Mouse (Mus musculus) CD4-positive, CD25-positive, alpha-beta regulatory T cell, adult 9 weeks (primary cell): ENCODE data around the gene Ptprg. TPM values are rescaled to one million over a fixed set of nuclear protein-coding genes. Genes with fewer than 3 reads are reported as not detected.

Experiments used
- polyA plus RNA-seq: library from polyadenylated mRNA; unstranded; fragments of 100-300 nt; shearing (Covaris generic); gene quantifications from one replicate; pipeline ENCODE4 v1.2.1, GENCODE M21; 2017

Ptprg gene
- polyA plus RNA-seq, result 0.05 TPM

DNA sequence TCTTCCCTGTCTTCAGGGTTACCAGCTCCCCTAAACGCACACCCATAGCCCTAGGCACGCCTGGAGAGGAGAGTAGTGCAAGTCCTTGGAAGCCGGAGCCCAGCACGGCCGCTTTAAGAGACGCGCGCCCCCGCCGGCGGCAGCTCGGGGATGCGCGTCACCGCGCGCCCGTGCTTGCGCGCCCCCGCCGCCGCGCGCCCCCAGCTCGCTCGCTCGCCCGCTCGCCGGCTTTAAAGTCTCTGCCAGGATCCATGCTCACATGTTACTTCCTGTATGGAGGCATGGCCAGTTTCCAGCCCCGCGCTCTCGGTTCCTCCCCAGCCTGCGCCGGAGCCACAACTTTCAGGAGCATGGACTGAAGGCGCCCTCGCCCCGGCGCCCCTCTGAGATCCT, at the start of gene Ptprg:
Gene Ptprg, plus strand, starts transcription at position 260 of the 393 bp plus-strand sequence.

DNA sequence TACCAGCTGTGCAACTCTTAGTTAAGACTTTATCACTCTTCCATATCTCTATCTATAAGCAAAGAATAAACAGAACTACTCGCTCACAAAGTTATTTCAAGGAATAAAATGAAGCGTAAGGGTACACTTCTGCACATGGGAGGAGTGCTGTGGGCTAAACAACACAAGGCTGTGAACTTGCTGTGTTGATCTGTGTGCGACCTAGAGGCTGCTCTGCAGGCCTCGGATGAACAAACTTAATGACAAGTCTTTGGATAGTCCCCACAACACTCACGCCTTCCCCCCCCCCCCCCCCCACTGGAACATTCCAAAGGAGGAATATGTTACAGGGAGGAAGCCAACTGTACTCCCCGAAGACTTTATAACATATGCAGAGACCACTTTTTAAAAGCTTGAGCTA, 730.3 kb downstream of the Ptprg start, which contains the start of gene Gm49355:
Gene Gm49355, plus strand, starts transcription at position 336 of the 400 bp plus-strand sequence.

DNA sequence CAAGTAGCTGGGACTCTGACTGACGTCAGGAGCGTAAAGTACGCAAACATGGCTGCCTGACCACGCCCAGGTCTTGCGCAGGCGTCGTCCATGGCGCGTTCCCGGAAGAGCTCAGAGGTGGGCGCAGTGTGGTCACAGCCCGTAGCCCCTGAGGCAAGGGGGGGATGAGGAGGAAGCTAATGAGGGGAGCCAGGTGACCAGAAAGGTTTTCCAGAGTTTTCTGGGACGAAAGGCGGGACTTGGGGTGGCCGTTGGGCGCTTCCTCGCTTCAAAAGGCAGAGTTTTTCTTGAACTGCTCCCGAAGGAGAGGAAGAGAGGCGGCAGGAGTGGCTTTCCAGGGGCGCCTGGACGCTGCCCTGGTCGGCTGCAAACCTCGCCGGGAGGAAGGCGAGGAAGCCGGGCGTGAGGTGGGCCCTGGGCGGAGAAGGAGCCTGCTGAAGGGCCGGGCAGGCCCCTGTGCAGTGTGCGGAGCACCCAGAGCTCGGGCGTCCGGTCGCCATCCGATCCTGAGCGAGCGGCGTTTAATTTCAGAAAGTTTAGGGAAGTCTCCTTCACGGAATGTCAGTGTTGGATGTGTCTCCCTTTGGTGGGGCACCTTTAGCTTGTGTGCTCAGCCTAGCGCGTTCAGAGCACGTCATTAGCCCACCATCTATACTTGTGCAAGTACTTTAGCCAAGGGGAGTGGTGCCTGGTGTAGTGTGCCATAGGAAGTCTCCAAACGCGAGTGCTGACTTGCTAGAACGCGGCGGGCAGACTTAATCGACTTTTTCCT, 731.0 kb downstream of the Ptprg start, which contains the start of gene 3830406C13Rik:
Gene 3830406C13Rik, plus strand, starts transcription at position 33 of the 772 bp plus-strand sequence.

Other genes with a start within 250 kb of the Ptprg start
- gene Gm3839, start 196.8 kb upstream of the Ptprg start, polyA plus RNA-seq, result 3.0 TPM